Mouse (Mus musculus) cortical plate, adult 2 months (tissue): ENCODE measurements around the gene Timm17a. TPM values are rescaled to one million over a fixed set of nuclear protein-coding genes. Genes with fewer than 3 reads are reported as not detected.
A peak's percentile ranks its signal among the peaks of the same experiment; 100 is the strongest.

Experiments used
- H3K27ac ChIP-seq: fragments of 200-500 bp; 2 replicates; pipeline ENCODE4 v1.5.1; 2012; ENCODE audit warnings: low read length, control low read depth, inconsistent platforms; ENCODE audit not compliant: insufficient read depth
- H3K4me1 ChIP-seq: fragments of 200-500 bp; 2 replicates; pipeline ENCODE4 v1.6.1; 2011; ENCODE audit warnings: low read length; ENCODE audit not compliant: control insufficient read depth, insufficient read depth
- H3K4me3 ChIP-seq: fragments of 200-500 bp; 2 replicates; pipeline ENCODE4 v1.5.1; 2011; ENCODE audit warnings: mild to moderate bottlenecking, low read length, control low read depth; ENCODE audit not compliant: insufficient read depth
- CTCF ChIP-seq: fragments of 200-500 bp; IDR thresholded peaks from 2 replicates; pipeline ENCODE4 v1.5.1; 2011; ENCODE audit warnings: mild to moderate bottlenecking, control low read depth, low read length; ENCODE audit not compliant: insufficient read depth; ENCODE audit errors: extremely low read depth
- POLR2A ChIP-seq: fragments of 200-500 bp; IDR thresholded peaks from 2 replicates; pipeline ENCODE4 v1.6.1; 2011; ENCODE audit warnings: mild to moderate bottlenecking, low read length, control low read depth; ENCODE audit not compliant: insufficient read depth; ENCODE audit errors: extremely low read depth
- polyA plus RNA-seq: library from polyadenylated mRNA; depleted of rRNA; stranded (reverse); fragments of >200 nt; gene quantifications from 2 replicates; pipeline ENCODE4 v1.2.3, GENCODE M21; 2012; rRNA removed

Gene Timm17a
- polyA plus RNA-seq, 1 experiment = 88.6 TPM

- Histone ChIP-seq H3K27ac (no peak within 1 kb of the TSS), H3K4me3 (no peak within 1 kb of the TSS), H3K4me1 (no peaks in the 10 kb centered on the region)
- no peak for TF ChIP-seq POLR2A
- no peak for TF ChIP-seq CTCF
Measured at GRCm38 (mm10) chr1:135258380-135259127, 55.0 kb downstream of the Timm17a start, which contains the start of gene Elf3. Gene Elf3 (minus strand): TSS chr1:135258568.

GRCm38 (mm10) chr1:135256299-135256698 is 57.3 kb downstream of the Timm17a start:
- Histone ChIP-seq H3K27ac (no peak overlapping the region), H3K4me1 (no peaks in the 10 kb centered on the region), H3K4me3 (no peak overlapping the region)
- TF ChIP-seq POLR2A = no peak

- Histone ChIP-seq H3K4me1 (no peaks in the 10 kb centered on the region), H3K27ac (no peak overlapping the region), H3K4me3 (no peak overlapping the region)
- TF ChIP-seq POLR2A = no peak
- no peak for TF ChIP-seq CTCF
Measured at GRCm38 (mm10) chr1:135252854-135253253, 60.7 kb downstream of the Timm17a start.

DNA sequence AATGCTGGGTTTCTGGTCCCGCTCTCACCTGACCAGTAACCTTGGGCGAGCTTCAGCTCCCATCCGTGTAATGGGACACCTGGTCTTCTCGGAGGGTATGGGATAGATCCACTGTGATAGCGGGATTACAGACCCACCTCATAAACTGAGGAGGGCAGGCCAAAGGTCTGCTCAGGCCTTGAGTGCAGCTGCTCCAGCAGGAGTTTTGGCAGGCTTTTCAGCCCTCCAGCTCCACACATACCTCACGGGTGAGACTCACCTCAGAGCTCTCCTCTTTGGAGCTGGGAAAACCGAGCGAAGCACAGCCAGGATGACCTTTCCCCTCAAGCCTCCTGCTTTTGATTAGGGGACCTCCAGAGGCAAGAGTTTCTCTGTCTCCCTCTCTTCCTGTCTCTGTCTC is 62.2 kb downstream of the Timm17a start:
- TF ChIP-seq POLR2A = no peak
- no peak for TF ChIP-seq CTCF
- H3K4me3 ChIP-seq = no peak overlapping the region
- H3K27ac ChIP-seq = no peak overlapping the region
- H3K4me1 ChIP-seq = no peaks in the 10 kb centered on the region

- TF ChIP-seq CTCF = no peak
- TF ChIP-seq POLR2A = no peak
Measured at GRCm38 (mm10) chr1:135250706-135251105, 62.9 kb downstream of the Timm17a start.

DNA sequence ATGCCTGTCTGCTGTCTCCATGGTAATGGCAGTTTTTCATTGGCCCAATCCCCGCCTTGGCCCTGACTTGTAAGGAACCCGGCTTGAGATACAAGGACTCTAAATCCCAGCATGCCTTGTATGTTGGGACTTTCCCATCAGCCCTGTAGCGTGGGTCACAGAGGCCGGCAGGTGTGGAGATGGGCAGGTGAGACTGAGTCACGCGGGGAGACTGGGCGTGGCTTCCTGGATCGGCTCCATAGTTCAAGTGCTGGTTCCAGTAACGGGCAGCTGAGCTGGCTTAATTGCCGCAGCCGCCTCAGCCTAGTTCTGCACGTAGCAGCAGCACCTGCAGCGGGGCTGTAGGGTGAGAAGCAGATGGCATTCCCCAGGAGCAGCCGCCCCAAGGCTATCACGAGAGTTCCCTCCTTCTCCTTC is 65.1 kb downstream of the Timm17a start:
- H3K4me3 ChIP-seq = peak overlapping the region; percentile 33
- no peak overlapping the region for H3K27ac ChIP-seq
- TF ChIP-seq POLR2A = no peak
- no peaks in the 10 kb centered on the region for H3K4me1 ChIP-seq

More at GRCm38 (mm10) chr1:135250706-135251105, 62.9 kb downstream of the Timm17a start:
- H3K4me3 ChIP-seq = no peak overlapping the region
- H3K4me1 ChIP-seq = no peaks in the 10 kb centered on the region
- H3K27ac ChIP-seq = no peak overlapping the region

Other genes with a start within 250 kb of the Timm17a start
- 1.5 and 1.6 TPM in 2 replicates for gene Lgr6, start 208.5 kb downstream of the Timm17a start, polyA plus RNA-seq
- gene Ptpn7, start 181.1 kb downstream of the Timm17a start, polyA plus RNA-seq = 0.08 and 0.86 TPM in 2 replicates
- 354 and 358 TPM in 2 replicates for gene Arl8a, start 167.0 kb downstream of the Timm17a start, polyA plus RNA-seq
- gene Gpr37l1, start 146.1 kb downstream of the Timm17a start, polyA plus RNA-seq = 324 and 331 TPM in 2 replicates
- gene Elf3, start 55.2 kb downstream of the Timm17a start, polyA plus RNA-seq = 0.11 and 0.21 TPM in 2 replicates
- 47.4 and 53.8 TPM in 2 replicates for gene Rnpep, start 29.7 kb downstream of the Timm17a start, polyA plus RNA-seq
- 0.58 and 0.87 TPM in 2 replicates for gene Lmod1, start 11.0 kb upstream of the Timm17a start, polyA plus RNA-seq
- 219 and 220 TPM in 2 replicates for gene Shisa4, start 61.5 kb upstream of the Timm17a start, polyA plus RNA-seq
- gene Ipo9, start 116.7 kb upstream of the Timm17a start, polyA plus RNA-seq = 149 and 169 TPM in 2 replicates